ENCODE assay signal across 25 mouse cellular contexts in genomic region chr5:64519731-64520130, GRCm38 (mm10).
A peak's percentile ranks its signal among the peaks of the same experiment; 100 is the strongest.
DNase-seq lines count a peak whose midpoint lies in the region; ATAC-seq and TF ChIP-seq lines count a peak whose summit lies in the region.
"Had no signal": no experiment of that assay in that cellular context is flagged by ENCODE, and none has a peak within 500 bp of the region (broad histone marks: within the 10 kb centered on the region; RNA-seq: fewer than 3 reads in every experiment).

No protein-coding gene starts in this region.

- no peak overlapping the region for H3K9ac ChIP-seq in forebrain, embryonic 13.5 days
- no peak overlapping the region for H3K9ac ChIP-seq in intestine, embryonic 15.5 days
- H3K9ac ChIP-seq in intestine, postnatal 0 days (ENCODE audit: low read depth, low read length), result no peak overlapping the region
- H3K9ac ChIP-seq: embryonic facial prominence, embryonic 13.5 days; forebrain, postnatal 0 days; heart, embryonic 15.5 days; hindbrain, embryonic 13.5 days had no signal

- no peak overlapping the region for H3K4me3 ChIP-seq in forebrain, embryonic 10.5 days
- H3K4me3 ChIP-seq in forebrain, embryonic 13.5 days, result no peak overlapping the region
- H3K4me3 ChIP-seq in intestine, embryonic 15.5 days (replicated peaks), result no peak overlapping the region
- H3K4me3 ChIP-seq in intestine, postnatal 0 days (ENCODE audit: low read depth, low read length), result no peak overlapping the region
- H3K4me3 ChIP-seq: embryonic facial prominence, embryonic 10.5 days; embryonic facial prominence, embryonic 13.5 days; erythroblast, embryonic 14.5 days; heart, embryonic 15.5 days; hindbrain, embryonic 10.5 days; hindbrain, embryonic 13.5 days had no signal

- ATAC-seq in forebrain, embryonic 13.5 days, result no peak
- 0 out of 2 replicates have a peak, but pooled peaks have one; percentile 4 for ATAC-seq in intestine, embryonic 15.5 days
- ATAC-seq in intestine, postnatal 0 days, result no peak
- ATAC-seq: forebrain, embryonic 14.5 days; forebrain, postnatal 0 days; hindbrain, embryonic 16.5 days had no signal

- WGBS in forebrain, embryonic 10.5 days, result 89% methylated on average over 12 of the region's 12 CpGs
- 85% methylated on average over 12 of the region's 12 CpGs for WGBS in forebrain, embryonic 13.5 days
- WGBS in intestine, embryonic 15.5 days, result 79% methylated on average over 12 of the region's 12 CpGs
- WGBS in intestine, postnatal 0 days, result 71% methylated on average over 12 of the region's 12 CpGs

- H3K27me3 ChIP-seq in forebrain, embryonic 10.5 days (ENCODE audit: poor library complexity, severe bottlenecking), result no peaks in the 10 kb centered on the region
- no peaks in the 10 kb centered on the region for H3K27me3 ChIP-seq in forebrain, embryonic 13.5 days
- H3K27me3 ChIP-seq in intestine, embryonic 15.5 days (replicated peaks), result no peaks in the 10 kb centered on the region
- H3K27me3 ChIP-seq in intestine, postnatal 0 days (replicated peaks; ENCODE audit: control insufficient read depth, insufficient read depth, low read length), result no peaks in the 10 kb centered on the region
- H3K27me3 ChIP-seq: embryonic facial prominence, embryonic 13.5 days; heart, embryonic 15.5 days; hindbrain, embryonic 13.5 days had no signal

- TF ChIP-seq CTCF in intestine, postnatal 0 days (IDR thresholded peaks at IDR 0.05; ENCODE audit: low read depth), result no peak

- DNase-seq in adrenal gland, adult 2 months, result peak; percentile 38
- DNase-seq in adrenal gland, postnatal 4 days (ENCODE audit: low spot score in 2 of 2), result no peak
- no peak for DNase-seq in forebrain, embryonic 10.5 days (ENCODE audit: extremely low spot score, low spot score)
- DNase-seq in lung, postnatal 4 days, result no peak
- DNase-seq: cerebellum, adult 11-12 months; cerebellum, adult 8-10 months; cerebellum, postnatal 36 days; embryo, embryonic 11 days; forebrain, postnatal 0 days; gastrocnemius, postnatal 10 days; gastrocnemius, postnatal 36 days; heart, postnatal 10 days; heart, postnatal 36 days had no signal

- no peaks in the 10 kb centered on the region for H3K36me3 ChIP-seq in forebrain, embryonic 10.5 days (replicated peaks)
- no peaks in the 10 kb centered on the region for H3K36me3 ChIP-seq in forebrain, embryonic 13.5 days (ENCODE audit: poor library complexity, severe bottlenecking)
- H3K36me3 ChIP-seq in intestine, embryonic 15.5 days, result no peaks in the 10 kb centered on the region
- no peaks in the 10 kb centered on the region for H3K36me3 ChIP-seq in intestine, postnatal 0 days (ENCODE audit: control insufficient read depth, insufficient read depth)
- H3K36me3 ChIP-seq: embryonic facial prominence, embryonic 10.5 days; embryonic facial prominence, embryonic 13.5 days; heart, embryonic 15.5 days; hindbrain, embryonic 10.5 days; hindbrain, embryonic 13.5 days had no signal

- H3K27ac ChIP-seq in forebrain, embryonic 10.5 days, result peak overlapping the region; percentile 8; the same call in 1 of the 2 replicates
- no peak overlapping the region for H3K27ac ChIP-seq in forebrain, embryonic 13.5 days
- 0 out of 2 replicates have a peak overlapping the region, but pooled peaks have one; percentile 0 for H3K27ac ChIP-seq in intestine, embryonic 15.5 days
- no peak overlapping the region; the same call in 1 of the 2 replicates for H3K27ac ChIP-seq in intestine, postnatal 0 days (ENCODE audit: low read depth, low read length)
- H3K27ac ChIP-seq: embryonic facial prominence, embryonic 13.5 days; heart, embryonic 15.5 days; hindbrain, embryonic 13.5 days had no signal

- H3K4me1 ChIP-seq in forebrain, embryonic 10.5 days, result peaks cover 12% of the 10 kb centered on the region; the same call in 1 of the 2 replicates
- H3K4me1 ChIP-seq in forebrain, embryonic 13.5 days, result no peaks in the 10 kb centered on the region
- peaks cover 16% of the 10 kb centered on the region; the same call in 1 of the 2 replicates for H3K4me1 ChIP-seq in intestine, embryonic 15.5 days (replicated peaks)
- H3K4me1 ChIP-seq in intestine, postnatal 0 days (replicated peaks; ENCODE audit: control insufficient read depth, insufficient read depth, low read length), result peaks cover 5% of the 10 kb centered on the region
- H3K4me1 ChIP-seq: heart, embryonic 15.5 days had no signal

- no peaks in the 10 kb centered on the region for H3K9me3 ChIP-seq in forebrain, embryonic 10.5 days
- no peaks in the 10 kb centered on the region for H3K9me3 ChIP-seq in forebrain, embryonic 13.5 days (replicated peaks)
- no peaks in the 10 kb centered on the region for H3K9me3 ChIP-seq in intestine, embryonic 15.5 days
- no peaks in the 10 kb centered on the region for H3K9me3 ChIP-seq in intestine, postnatal 0 days (ENCODE audit: control insufficient read depth)
- H3K9me3 ChIP-seq: embryonic facial prominence, embryonic 13.5 days; heart, embryonic 15.5 days; hindbrain, embryonic 10.5 days; hindbrain, embryonic 13.5 days had no signal

- no peak overlapping the region for H3K4me2 ChIP-seq in forebrain, embryonic 13.5 days
- 0 out of 2 replicates have a peak overlapping the region, but pooled peaks have one; percentile 24 for H3K4me2 ChIP-seq in intestine, embryonic 15.5 days (replicated peaks)
- H3K4me2 ChIP-seq in intestine, postnatal 0 days (replicated peaks; ENCODE audit: low read depth), result no peak overlapping the region
- H3K4me2 ChIP-seq: embryonic facial prominence, embryonic 13.5 days; heart, embryonic 11.5 days; heart, embryonic 15.5 days; hindbrain, embryonic 13.5 days had no signal

Comparison
In these comparisons a context has a peak if more than half of its experiments do, and no peak if none do; other contexts are left out.
1. H3K27ac ChIP-seq: peak in forebrain, embryonic 10.5 days (single experiment) and intestine, embryonic 15.5 days (single experiment); none in forebrain, embryonic 13.5 days (single experiment) and intestine, postnatal 0 days (single experiment).